Mouse (Mus musculus) gastrocnemius, postnatal 4 days (tissue): ENCODE results near the gene Gdpgp1. TPM values are rescaled to one million over a fixed set of nuclear protein-coding genes. Genes with fewer than 3 reads are reported as not detected.

Source experiments
- DNase-seq, 2 experiments: peaks; one replicate each; pipeline ENCODE4 v3.0.0; 2021 to 2022; ENCODE audit warnings: low spot score in 2 of 2, mixed read lengths in 2 of 2
- long read RNA-seq, 2 experiments: library from polyadenylated mRNA; stranded (forward); transcript quantifications; one replicate each; pipeline ENCODE4 v2.0.0; 2021
- total RNA-seq, 2 experiments: library from RNA; stranded (reverse); gene quantifications; 2 replicates each; pipeline ENCODE4 v1.2.3; 2021

Gene Gdpgp1
- 1 to 10 TPM; 1.7 to 1.9 TPM for total RNA-seq
- long read RNA-seq, experiment 1, full-length matches to known transcripts, result 6 of 7 reads
- long read RNA-seq, experiment 1, partial matches to known transcripts, result 0 of 7 reads
- long read RNA-seq, experiment 1, other reads (novel, unspliced or antisense), result 1 of 7 reads
- long read RNA-seq, experiment 2, full-length matches to known transcripts, result 3 of 3 reads
- long read RNA-seq, experiment 2, partial matches to known transcripts, result 0 of 3 reads
- long read RNA-seq, experiment 2, other reads (novel, unspliced or antisense), result 0 of 3 reads

DNA sequence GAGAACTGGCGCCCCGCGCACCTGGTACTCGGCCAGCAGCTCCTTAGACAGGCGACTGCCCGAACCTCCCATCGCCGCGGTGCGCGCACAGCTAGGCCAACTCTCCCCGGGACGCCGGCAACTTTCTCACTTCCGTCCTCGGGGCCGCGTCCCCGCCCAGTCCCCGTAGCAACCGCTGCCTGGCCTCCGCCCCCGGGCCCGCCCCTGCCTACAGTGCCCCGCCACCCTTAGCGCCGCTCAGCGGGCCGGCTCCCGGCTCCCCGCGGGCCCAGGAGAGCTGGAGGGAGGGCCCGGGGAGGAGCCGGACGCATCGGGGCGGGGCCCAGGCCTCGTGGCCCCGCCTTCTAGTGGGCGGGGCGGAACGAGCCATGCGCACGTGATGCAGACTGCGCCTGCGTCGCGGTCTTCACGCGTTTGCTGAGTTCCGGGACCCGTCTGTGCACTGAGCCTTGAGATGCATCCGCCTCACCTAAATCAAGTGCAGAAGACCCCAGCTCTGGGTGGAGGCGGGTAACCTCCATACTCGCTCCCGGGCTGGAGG lies at the start of gene Gdpgp1, which contains the start of gene Cib1:
TSS of gene Gdpgp1 (plus strand) at position 377 of the 541 bp plus-strand sequence.
TSS of gene Cib1 (minus strand) at position 325 of the 541 bp plus-strand sequence.
- peak; percentile 95 for DNase-seq

DNA sequence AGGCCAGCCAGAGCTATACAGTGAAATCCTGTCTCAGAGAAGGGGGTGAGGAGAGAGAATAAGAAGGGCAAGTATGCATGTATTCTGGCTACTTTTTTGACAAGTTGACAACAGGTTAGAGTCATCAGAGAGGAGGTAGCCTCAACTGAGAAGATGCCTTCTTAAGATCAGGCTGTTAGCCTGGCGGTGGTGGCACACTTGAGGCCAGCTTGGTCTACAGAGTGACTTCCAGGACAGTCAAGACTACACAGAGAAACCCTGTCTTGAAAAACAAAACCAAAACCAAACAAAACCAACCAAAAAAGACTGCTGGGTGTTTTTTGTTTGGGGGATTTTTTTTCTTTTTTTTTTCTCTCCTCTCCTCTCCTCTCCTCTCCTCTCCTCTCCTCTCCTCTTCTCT lies 49.2 kb upstream of the Gdpgp1 start:
- DNase-seq, result no peak

DNA sequence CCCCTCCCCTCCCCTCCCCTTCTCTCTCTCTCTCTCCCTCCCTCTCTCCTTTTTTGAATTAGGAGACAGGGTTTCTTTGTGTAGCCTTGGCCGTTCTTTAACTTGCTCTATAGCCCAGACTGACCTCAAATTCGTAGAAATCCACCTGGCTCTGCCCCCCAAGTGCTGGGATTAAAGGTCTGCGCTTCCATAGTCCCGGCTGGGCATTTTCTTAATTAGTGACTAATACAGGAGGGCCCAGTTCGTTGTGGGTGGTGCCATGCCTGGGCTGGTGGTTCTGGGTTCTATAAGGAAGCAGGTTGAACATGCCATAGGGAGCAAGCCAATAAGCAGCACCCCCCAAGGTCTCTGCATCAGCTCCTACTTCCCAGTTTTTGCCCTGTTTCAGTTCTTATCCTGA lies 48.7 kb upstream of the Gdpgp1 start:
- no peak for DNase-seq

DNA sequence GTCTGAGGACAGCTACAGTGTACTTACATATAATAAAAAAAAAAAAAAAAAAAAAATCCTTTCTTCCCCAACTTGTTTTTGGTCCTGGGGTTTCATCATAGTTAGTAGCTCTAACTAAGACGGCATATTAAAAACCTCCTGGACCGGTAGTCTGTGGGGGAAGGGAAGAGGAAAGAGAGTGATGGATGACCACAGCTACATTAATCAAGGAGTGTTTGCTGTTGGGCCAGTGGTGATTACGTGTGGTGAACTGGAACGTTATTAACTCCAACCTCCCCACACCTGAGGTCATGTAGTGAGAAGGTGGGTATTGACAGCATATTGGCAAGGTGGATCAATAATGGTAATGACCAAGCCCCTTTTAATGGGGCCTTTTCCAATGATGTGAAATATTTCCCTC lies 48.1 kb upstream of the Gdpgp1 start:
- DNase-seq, result no peak

DNA sequence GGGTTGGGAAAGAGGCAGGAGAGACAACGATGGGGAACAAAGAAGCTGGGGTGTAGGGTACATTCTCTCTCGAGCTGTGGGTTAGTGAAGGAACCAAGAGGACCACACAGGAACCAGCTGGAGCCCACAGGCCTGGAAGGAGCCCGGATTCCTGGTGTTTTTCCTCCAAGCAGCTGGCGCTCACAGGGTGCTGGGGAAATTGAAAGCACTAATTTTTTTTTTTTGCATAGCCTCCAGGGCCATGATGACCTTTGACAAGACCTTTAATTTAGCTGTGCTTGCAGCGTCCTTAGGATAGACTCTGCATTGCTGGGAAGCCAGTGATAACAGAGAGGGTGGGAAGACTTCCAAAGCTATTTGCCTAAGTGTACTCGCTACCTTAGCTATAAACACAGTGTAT lies 47.7 kb upstream of the Gdpgp1 start:
- DNase-seq, result no peak

GRCm38 (mm10) chr7:80186021-80186420 lies 46.6 kb upstream of the Gdpgp1 start:
- no peak for DNase-seq

DNA sequence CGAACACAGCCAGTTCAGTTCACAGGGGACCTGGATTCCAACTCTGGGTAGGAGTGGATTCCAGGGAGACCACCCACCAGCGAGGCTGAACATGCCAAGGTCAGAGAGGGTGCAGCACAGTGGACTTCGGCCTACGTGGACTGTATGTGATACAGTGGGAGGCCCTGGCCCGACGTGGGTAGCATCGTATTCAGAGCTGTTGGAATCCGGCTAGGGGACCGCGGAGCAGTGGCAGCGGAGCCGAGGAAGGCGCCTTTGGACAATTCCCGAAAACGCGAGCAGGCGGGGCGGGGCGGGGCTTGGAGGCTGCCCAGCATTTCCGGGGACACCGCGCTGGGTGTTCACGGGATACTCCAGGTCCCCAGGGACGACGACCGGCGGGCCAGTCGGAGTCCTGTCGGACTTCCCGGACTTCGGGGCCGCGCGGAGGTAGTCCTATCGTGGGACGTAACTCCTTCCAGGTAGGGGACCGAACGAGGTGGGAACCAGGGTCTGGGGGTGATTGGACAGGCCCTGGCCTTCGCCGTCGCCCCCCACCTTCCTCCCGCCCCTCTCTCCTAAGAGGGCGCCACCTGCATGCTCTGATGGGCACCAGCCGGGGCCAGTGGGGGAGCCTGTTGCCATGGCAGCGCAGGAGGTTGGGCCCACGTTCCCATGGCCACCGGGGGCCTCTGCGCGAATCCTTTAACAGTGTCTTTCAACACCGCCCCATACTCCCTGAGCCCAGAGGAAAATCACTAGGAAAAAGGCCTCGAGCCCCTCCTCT lies 46.0 kb upstream of the Gdpgp1 start, which contains the start of gene Sema4b:
TSS of gene Sema4b (plus strand) at position 311 of the 766 bp plus-strand sequence.
- peak; percentile 70 to 79 for DNase-seq

- no peak for DNase-seq
Measured at GRCm38 (mm10) chr7:80187501-80187900, 45.2 kb upstream of the Gdpgp1 start.

DNA sequence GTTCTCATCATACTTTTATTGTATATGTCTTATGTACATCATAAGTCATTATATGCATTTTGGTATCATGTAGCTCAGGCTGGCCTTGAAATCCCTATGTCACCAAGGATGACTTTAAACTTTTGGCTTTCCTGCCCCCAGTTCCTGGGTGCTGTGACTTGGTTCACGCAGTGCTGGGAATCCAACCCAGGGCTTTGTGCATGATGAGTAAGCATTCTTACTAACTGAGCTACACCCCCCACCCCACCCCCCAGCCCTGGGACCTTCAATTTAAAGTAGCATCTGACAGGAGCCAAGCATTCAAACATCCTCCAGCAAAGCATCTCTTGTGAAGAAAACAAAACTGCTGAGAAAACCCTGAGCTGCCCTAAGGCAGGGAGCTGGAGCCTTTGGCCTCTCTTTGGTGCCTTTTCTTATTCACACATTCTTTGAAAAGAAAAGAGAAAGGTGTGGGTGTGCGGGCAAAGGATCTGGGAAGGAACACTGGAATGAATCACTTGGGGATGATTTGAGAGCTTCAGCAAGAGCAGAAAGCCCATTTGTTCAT lies 44.0 kb upstream of the Gdpgp1 start:
- DNase-seq, result no peak

DNA sequence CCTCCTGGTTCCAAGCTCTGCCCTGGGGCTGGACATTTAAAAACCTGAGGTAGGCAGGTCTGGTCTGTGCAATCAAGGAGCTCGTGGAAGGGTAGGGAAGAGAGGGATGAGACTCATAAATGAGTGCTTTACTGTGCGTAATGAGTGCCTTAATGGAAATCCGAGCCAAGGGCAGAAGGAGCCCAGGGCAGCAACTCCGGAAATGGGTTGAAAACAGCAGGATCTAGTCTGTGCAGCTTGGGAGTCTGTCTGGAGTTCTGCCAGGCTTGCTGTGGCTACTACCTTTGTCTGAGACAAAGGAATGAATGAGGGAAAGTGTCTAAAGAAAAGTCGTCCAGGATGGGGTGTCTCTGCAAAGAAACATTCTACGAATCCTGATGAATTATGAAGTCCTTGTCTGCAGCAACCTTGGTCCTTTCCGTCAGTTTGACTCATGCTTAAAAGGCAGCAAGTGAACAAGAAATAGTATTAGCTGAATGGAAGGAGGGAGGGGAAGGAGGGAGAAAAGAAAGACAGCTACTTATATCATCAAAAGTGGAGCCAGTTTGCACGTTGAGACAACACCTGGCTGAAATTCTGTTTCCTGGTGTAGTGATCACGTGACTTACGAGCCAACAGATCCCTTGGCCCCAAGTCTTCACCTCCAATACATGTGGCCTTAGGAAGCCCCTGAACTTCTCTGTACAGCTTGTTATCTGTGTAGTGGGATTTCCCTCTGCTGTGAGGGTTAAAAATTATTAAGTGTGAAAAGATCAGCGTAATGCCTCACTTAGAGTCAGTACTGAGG lies 43.3 kb upstream of the Gdpgp1 start:
- DNase-seq, result no peak

DNA sequence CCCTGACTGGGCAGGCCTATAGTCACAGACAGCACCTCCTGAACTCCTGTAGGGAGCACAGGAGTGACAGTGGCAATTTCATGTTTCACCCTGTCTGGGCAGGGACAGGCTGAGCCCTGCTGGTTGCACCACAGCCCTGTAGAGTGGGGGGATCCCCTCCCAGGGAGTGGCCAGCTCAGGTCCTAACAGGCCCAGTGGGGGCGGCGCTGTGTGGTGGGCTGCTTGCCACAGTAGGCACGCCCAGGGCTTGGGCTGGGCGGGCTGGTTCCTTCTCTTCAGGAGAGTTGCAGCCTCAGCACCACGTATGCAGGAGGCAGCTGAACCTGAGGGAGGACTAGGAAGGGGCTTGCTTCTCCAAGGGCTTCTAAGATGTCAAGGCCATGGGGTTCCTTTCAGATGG lies 41.2 kb upstream of the Gdpgp1 start:
- no peak for DNase-seq

- DNase-seq, result peak in 1 of 2 experiments; percentile 67
Measured at GRCm38 (mm10) chr7:80192226-80193061, 40.2 kb upstream of the Gdpgp1 start.

GRCm38 (mm10) chr7:80193941-80194739 lies 38.5 kb upstream of the Gdpgp1 start:
- DNase-seq, result no peak

GRCm38 (mm10) chr7:80195146-80195545 lies 37.5 kb upstream of the Gdpgp1 start:
- no peak for DNase-seq

DNA sequence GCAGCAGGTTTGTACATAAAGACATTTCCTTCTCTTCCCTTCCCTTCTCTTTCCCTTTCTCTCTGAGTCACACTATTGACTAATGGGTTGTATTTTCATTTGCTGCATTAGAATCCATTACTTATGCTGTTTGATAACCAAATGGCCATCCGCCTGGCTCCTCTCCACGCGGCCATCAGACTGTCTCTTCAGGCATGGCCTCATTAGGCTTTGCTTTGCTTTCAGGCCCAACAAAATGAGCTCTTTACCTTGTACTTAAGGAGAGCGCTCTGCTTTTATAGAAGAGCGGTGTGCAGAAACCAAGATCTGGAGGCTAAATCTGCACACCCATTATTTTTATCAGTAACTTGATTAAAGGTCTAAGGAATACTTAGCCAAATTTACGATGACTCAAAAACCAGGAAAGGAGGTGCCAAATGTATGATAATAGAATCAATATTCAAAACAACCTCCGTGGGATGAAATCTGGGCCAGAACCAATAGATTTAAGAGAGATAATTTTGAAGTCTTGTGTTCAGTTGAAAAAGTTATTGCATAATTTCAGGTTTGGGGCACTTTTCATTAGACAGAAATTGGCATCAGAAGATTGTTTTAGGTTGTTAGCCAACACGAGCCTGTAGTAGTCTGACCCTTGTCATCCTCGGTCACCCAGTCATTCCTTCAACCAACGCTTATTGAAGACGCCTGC lies 36.9 kb upstream of the Gdpgp1 start:
- no peak for DNase-seq

- no peak for DNase-seq
Measured at GRCm38 (mm10) chr7:80197371-80197770, 35.3 kb upstream of the Gdpgp1 start.

DNA sequence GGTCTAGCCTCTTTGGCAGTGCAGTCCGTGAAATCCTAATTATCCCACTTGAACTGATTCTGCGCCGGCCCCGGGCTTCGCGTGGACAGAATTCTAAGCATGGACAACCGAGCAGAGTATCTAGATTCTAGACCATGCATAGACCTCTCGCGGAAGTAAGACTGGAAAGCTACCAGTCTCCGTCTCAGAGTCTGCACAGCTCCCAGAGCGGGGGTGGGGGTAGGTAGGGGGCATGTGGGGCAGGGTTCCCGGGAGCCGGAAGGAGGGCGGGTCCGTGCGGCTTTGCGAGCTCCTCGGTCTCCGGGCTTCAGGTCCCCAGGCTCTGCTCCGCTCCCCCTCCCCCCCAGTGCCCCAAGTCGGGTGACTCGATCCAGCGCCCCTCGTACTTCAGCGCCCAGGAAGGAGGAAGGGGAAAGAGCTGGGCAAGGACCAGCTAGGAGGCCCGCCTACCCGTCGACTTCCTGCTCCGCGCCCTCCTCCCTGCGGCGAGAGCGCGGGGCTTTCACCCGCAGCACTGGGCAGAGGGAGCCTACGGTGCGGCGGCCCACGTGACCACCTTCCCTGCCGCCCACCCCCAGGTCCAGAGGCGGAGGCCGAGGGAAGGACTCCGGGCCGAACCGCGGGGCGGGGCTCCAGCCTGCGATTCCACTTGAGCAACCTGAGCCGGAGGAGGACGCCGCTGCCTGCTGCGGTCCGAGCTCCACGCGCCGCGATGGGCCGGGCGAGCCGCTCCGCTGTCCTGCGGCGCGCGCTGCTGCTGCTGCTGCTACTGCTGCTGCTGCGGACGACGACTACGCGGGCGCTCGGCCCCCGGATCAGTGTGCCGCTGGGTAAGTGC lies 34.5 kb upstream of the Gdpgp1 start:
- DNase-seq, result peak; percentile 66 to 80

GRCm38 (mm10) chr7:80198863-80199262 lies 33.8 kb upstream of the Gdpgp1 start:
- no peak for DNase-seq
